Mouse (Mus musculus) left cerebral cortex, postnatal 10 days (tissue): ENCODE data around the gene Mki67. TPM values are rescaled to one million over a fixed set of nuclear protein-coding genes. Genes with fewer than 3 reads are reported as not detected.

Experiments used
- DNase-seq, 2 experiments: peaks; one replicate each; pipeline ENCODE4 v3.0.0; 2021 to 2022; ENCODE audit warnings: low spot score in 2 of 2, mixed read lengths in 1 of 2; ENCODE audit errors: extremely low spot score in 1 of 2
- intact Hi-C: fragments of 180-260 bp; cut with DNase I; formaldehyde crosslinking; loops from one replicate; pipeline ENCODE4 v1.15.1; 2025
- total RNA-seq, 2 experiments: library from RNA; stranded (reverse); gene quantifications; 2 replicates each; pipeline ENCODE4 v1.2.3; 2021

The Mki67 gene
- total RNA-seq, 2 experiments from 2014 or later = 5.8 to 5.9 TPM

- DNase-seq = no peak
- intact Hi-C loops = no loop called here
These were observed 67.3 kb downstream of the Mki67 start for GRCm38 (mm10) chr7:135648821-135649220.

- no peak for DNase-seq
- intact Hi-C loops = no loop called here
These were observed 69.2 kb downstream of the Mki67 start for GRCm38 (mm10) chr7:135646976-135647375.

GRCm38 (mm10) chr7:135644452-135644851 lies 71.7 kb downstream of the Mki67 start:
- no peak for DNase-seq
- intact Hi-C loops = no loop called here

- peak; percentile 66 to 77 for DNase-seq
- intact Hi-C loops = no loop called here
These were observed 74.3 kb downstream of the Mki67 start for GRCm38 (mm10) chr7:135641698-135642507.

Other genes with a start within 250 kb of the Mki67 start
- not detected for gene Clrn3, start 187.7 kb downstream of the Mki67 start, total RNA-seq
- 10 to 100 TPM; 32.5 to 32.8 TPM for gene Ptpre, start 178.9 kb downstream of the Mki67 start, total RNA-seq